28 mouse cellular contexts compared by ENCODE assay signal in the genomic region with DNA sequence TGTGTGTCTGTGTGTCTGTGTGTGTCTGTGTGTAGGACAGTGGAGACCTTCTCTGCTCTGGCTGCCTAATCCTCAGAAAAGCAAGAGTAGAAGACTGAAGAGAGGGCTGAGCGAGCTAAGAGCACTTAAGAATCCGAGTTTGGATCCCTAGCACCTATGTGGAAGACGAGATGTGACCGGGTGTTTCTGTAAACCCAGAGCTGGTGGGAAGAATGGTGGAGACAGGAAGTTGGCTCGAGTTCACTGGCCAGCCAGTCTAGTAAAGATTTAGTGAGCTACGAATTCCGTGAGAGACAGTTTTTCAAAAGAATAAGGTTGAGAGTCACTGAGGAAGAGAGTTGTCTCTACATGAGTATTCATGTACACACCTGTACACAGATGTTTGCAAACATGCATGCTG.
"Had no signal": no experiment of that assay in that cellular context is flagged by ENCODE, and none has a peak within 500 bp of the region (broad histone marks: within the 10 kb centered on the region; RNA-seq: fewer than 3 reads in every experiment).

No protein-coding gene starts in this region.

- H3K9me3 ChIP-seq: embryonic facial prominence, embryonic 10.5 days; embryonic facial prominence, embryonic 12.5 days; embryonic facial prominence, embryonic 13.5 days; embryonic facial prominence, embryonic 15.5 days; forebrain, embryonic 10.5 days; forebrain, embryonic 12.5 days; forebrain, embryonic 13.5 days; forebrain, embryonic 15.5 days had no signal

- H3K27ac ChIP-seq: embryonic facial prominence, embryonic 10.5 days; embryonic facial prominence, embryonic 12.5 days; embryonic facial prominence, embryonic 13.5 days; embryonic facial prominence, embryonic 15.5 days; forebrain, embryonic 10.5 days; forebrain, embryonic 12.5 days; forebrain, embryonic 13.5 days; forebrain, embryonic 15.5 days; gastrocnemius, adult 2 months; heart, adult 2 months had no signal

- DNase-seq: cerebellum, adult 18-20 months; cerebellum, adult 2 months; cerebellum, adult 8-10 months; cerebellum, adult 9-10 months; cerebellum, adult 9-11 months; cerebellum, postnatal 10 days; cerebellum, postnatal 14 days; cerebellum, postnatal 25 days; cerebellum, postnatal 36 days; embryo, embryonic 11 days; forebrain, postnatal 0 days; gastrocnemius, adult 2 months; gastrocnemius, postnatal 10 days; gastrocnemius, postnatal 14 days; gastrocnemius, postnatal 25 days; gastrocnemius, postnatal 36 days; heart, adult 18-20 months; heart, adult 2 months had no signal

- ATAC-seq: forebrain, embryonic 13.5 days; forebrain, embryonic 15.5 days; forebrain, embryonic 16.5 days; forebrain, postnatal 0 days had no signal

- H3K27me3 ChIP-seq: embryonic facial prominence, embryonic 12.5 days; embryonic facial prominence, embryonic 13.5 days; embryonic facial prominence, embryonic 15.5 days; forebrain, embryonic 12.5 days; forebrain, embryonic 13.5 days; forebrain, embryonic 15.5 days had no signal

- H3K36me3 ChIP-seq: embryonic facial prominence, embryonic 10.5 days; embryonic facial prominence, embryonic 12.5 days; embryonic facial prominence, embryonic 13.5 days; embryonic facial prominence, embryonic 15.5 days; forebrain, embryonic 10.5 days; forebrain, embryonic 12.5 days; forebrain, embryonic 15.5 days had no signal

- H3K4me2 ChIP-seq: embryonic facial prominence, embryonic 12.5 days; embryonic facial prominence, embryonic 13.5 days; embryonic facial prominence, embryonic 15.5 days; forebrain, embryonic 12.5 days; forebrain, embryonic 13.5 days; forebrain, embryonic 15.5 days had no signal

- H3K4me3 ChIP-seq: embryonic facial prominence, embryonic 10.5 days; embryonic facial prominence, embryonic 12.5 days; embryonic facial prominence, embryonic 13.5 days; embryonic facial prominence, embryonic 15.5 days; erythroblast, embryonic 14.5 days; forebrain, embryonic 10.5 days; forebrain, embryonic 12.5 days; forebrain, embryonic 13.5 days; forebrain, embryonic 15.5 days; gastrocnemius, adult 2 months; heart, adult 2 months had no signal

- H3K4me1 ChIP-seq: forebrain, embryonic 12.5 days; forebrain, embryonic 13.5 days; forebrain, embryonic 15.5 days had no signal

- H3K9ac ChIP-seq: embryonic facial prominence, embryonic 12.5 days; embryonic facial prominence, embryonic 13.5 days; embryonic facial prominence, embryonic 15.5 days; forebrain, embryonic 12.5 days; forebrain, embryonic 13.5 days; forebrain, embryonic 15.5 days; forebrain, postnatal 0 days had no signal
